In the genomic region with DNA sequence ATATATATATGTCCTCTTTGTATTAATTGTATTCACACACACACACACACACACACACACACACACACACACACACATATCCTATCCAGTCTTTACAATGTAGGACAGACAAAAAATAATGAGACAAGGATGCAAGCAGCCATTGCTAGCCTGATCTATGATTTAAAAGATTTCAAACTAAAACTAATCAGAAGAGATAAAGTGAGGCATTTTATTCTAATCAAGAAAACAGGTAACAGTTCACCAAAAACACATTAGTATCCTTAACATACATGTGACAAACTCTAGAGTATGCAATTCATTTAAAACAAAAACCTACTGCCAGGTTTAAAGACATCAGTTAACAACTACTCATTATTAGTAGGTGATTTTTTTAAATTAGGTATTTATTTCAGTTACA, we compare ENCODE assay signal across 11 mouse cellular contexts.
"Had no signal": no experiment of that assay in that cellular context is flagged by ENCODE, and none has a peak within 500 bp of the region (broad histone marks: within the 10 kb centered on the region; RNA-seq: fewer than 3 reads in every experiment).

No protein-coding gene starts in this region.

- DNase-seq: retina, postnatal 1 day; right cerebral cortex, adult 18-20 months; right cerebral cortex, postnatal 14 days; right cerebral cortex, postnatal 25 days; spleen, adult 18-20 months; thymus, adult 18-20 months; thymus, adult 2 months; thymus, postnatal 14 days; thymus, postnatal 25 days; thymus, postnatal 36 days; thymus, postnatal 4 days had no signal
